Mouse (Mus musculus) liver, adult 2 months (tissue): ENCODE data around the gene Ackr3. TPM values are rescaled to one million over a fixed set of nuclear protein-coding genes. Genes with fewer than 3 reads are reported as not detected.

Experiments
- DNase-seq: peaks from one replicate; pipeline ENCODE4 v3.0.0-alpha.2; 2011; ENCODE audit warnings: low read depth, low spot score; ENCODE audit errors: extremely low read depth
- H3K27ac ChIP-seq: fragments of 200-500 bp; replicated peaks from 2 replicates; pipeline ENCODE4 v1.5.1; 2012; ENCODE audit warnings: low read depth, mild to moderate bottlenecking, control low read depth, inconsistent platforms, low read length; ENCODE audit not compliant: insufficient read depth
- H3K27me3 ChIP-seq: fragments of 200-500 bp; 2 replicates; pipeline ENCODE4 v1.6.1; 2012; ENCODE audit warnings: mild to moderate bottlenecking, moderate library complexity, low read length, inconsistent platforms; ENCODE audit not compliant: control insufficient read depth, insufficient read depth
- H3K36me3 ChIP-seq: fragments of 200-500 bp; 2 replicates; pipeline ENCODE4 v1.6.1; 2012; ENCODE audit warnings: low read length, inconsistent platforms; ENCODE audit not compliant: control insufficient read depth, insufficient read depth
- H3K4me1 ChIP-seq: fragments of 200-500 bp; 2 replicates; pipeline ENCODE4 v1.6.1; 2011; ENCODE audit warnings: low read length; ENCODE audit not compliant: control insufficient read depth, insufficient read depth
- H3K4me3 ChIP-seq: fragments of 200-500 bp; 2 replicates; pipeline ENCODE4 v1.5.1; 2011; ENCODE audit warnings: low read depth, mild to moderate bottlenecking, control low read depth, low read length, moderate library complexity; ENCODE audit not compliant: insufficient read depth
- H3K79me2 ChIP-seq: fragments of 200-500 bp; 2 replicates; pipeline ENCODE4 v1.6.1; 2012; ENCODE audit warnings: inconsistent platforms, mild to moderate bottlenecking, low read length, moderate library complexity; ENCODE audit not compliant: control insufficient read depth, insufficient read depth
- H3K9ac ChIP-seq: fragments of 200-500 bp; 2 replicates; pipeline ENCODE4 v1.6.1; 2012; ENCODE audit warnings: low read depth, mild to moderate bottlenecking, control low read depth, inconsistent platforms, low read length
- CTCF ChIP-seq: fragments of 200-500 bp; IDR thresholded peaks from 2 replicates; pipeline ENCODE4 v1.5.1; 2011; ENCODE audit warnings: low read depth, low read length, control low read depth
- POLR2A ChIP-seq: fragments of 200-500 bp; IDR thresholded peaks from 2 replicates; pipeline ENCODE4 v1.6.1; 2011; ENCODE audit warnings: low read length, control low read depth; ENCODE audit not compliant: insufficient read depth; ENCODE audit errors: extremely low read depth
- WGBS: fragments of 180-500 bp; shearing (Covaris S2); methylation state at CpG from one replicate; pipeline ENCODE4 v1.1.7; 2018; 5-methylcytosine and 5-hydroxymethylcytosine counted together
- polyA plus RNA-seq: library from polyadenylated mRNA; depleted of rRNA; stranded (reverse); fragments of >200 nt; gene quantifications from 2 replicates; pipeline ENCODE4 v1.2.3, GENCODE M21; 2012; rRNA removed
- total RNA-seq: library from RNA; depleted of rRNA; stranded (reverse); fragments of >200 nt; gene quantifications from 2 replicates; pipeline ENCODE4 v1.2.3, GENCODE M21; 2014; rRNA removed

Ackr3 gene
- total RNA-seq (0.46 and 0.74 TPM in 2 replicates), polyA plus RNA-seq (1.5 and 2.4 TPM in 2 replicates)

DNA sequence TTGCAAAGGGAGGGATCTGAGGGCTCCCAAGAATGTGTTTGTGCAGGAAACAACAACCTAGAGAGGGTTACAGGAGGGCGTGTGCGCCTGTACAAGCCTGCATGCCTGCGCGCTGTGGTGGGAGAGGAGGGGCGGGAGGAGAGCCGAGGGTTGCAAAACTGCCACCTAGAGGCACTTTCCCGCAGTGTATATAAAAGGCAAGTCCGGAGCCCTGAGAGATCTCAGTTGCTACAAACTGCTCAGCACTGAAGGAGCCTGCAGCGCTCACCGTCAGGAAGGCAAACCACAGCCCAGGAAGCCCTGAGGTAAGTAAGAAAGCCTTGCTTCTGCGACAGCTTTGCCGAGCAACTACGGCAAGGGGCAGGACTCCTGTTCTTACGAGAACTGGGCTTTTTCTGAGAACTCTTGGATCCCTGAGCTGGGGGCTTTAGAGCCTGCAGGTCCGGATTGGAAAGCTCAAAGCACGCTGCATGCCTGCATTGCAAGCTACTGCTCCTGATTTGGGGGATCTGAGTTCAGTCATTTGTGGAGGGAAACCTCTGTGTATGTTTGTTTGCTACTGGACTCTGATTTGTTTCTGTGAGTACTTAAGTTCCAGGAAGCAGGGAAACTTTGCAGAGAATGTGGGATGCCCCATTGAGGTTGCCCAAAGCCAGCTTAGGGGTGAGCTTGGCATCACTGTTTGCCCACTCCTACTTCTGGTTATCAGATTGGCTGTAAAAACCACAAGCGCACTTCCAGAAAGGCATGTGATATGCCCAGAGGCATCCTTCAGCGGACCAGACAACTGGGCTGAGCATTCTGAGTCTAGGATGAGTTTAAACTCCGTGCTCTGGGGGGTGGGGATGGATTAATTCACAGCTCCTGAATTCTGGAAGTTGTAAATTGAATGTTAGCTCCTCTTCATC, at the start of gene Ackr3:
Ackr3 (plus strand) TSS at position 198 of the 908 bp plus-strand sequence.
- Histone ChIP-seq H3K27me3 (0 out of 2 replicates have a peak, but pooled peaks cover 5% of the 10 kb centered on the region), H3K9ac (0 out of 2 replicates have a peak within 1 kb of the TSS, but pooled peaks have one; percentile 13), H3K79me2 (no peaks in the 10 kb centered on the region), H3K27ac (no peak within 1 kb of the TSS), H3K4me1 (no peaks in the 10 kb centered on the region), H3K36me3 (no peaks in the 10 kb centered on the region), H3K4me3 (peak within 1 kb of the TSS; percentile 33; the same call in 1 of the 2 replicates)
- 4% methylated on average over 19 of the region's 19 CpGs for WGBS
- TF ChIP-seq CTCF (peak; percentile 62), POLR2A (no peak)
- DNase-seq = peak; percentile 19

DNA sequence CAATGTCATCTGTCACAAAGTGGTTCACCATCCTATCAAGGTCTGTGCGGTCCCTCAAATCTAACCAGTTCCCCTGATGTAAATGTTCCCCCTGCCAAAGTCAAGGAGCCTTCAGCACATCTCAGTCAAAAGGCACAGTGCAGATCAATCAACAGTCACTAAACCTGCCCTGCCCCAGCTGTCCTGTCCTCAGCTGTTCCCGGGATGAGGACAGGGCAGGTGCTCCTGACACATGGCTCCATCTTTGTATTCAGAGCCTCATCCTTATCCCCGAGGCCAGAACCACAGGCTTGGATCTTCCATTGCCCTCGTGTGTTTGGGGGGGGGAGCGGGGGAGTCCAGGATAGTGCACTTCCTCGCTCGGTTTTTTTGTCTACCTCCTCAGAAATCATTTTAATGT, 47.2 kb upstream of the Ackr3 start:
- no peaks in the 10 kb centered on the region for H3K27me3 ChIP-seq
- no peak overlapping the region for H3K4me3 ChIP-seq
- no peak overlapping the region for H3K9ac ChIP-seq
- no peak overlapping the region for H3K27ac ChIP-seq
- H3K4me1 ChIP-seq = peaks cover 2% of the 10 kb centered on the region; the same call in 1 of the 2 replicates
- TF ChIP-seq POLR2A = no peak
- TF ChIP-seq CTCF = no peak
- DNase-seq = no peak
- no peaks in the 10 kb centered on the region for H3K36me3 ChIP-seq
- H3K79me2 ChIP-seq = no peaks in the 10 kb centered on the region
- 63% methylated on average over 7 of the region's 7 CpGs for WGBS

DNA sequence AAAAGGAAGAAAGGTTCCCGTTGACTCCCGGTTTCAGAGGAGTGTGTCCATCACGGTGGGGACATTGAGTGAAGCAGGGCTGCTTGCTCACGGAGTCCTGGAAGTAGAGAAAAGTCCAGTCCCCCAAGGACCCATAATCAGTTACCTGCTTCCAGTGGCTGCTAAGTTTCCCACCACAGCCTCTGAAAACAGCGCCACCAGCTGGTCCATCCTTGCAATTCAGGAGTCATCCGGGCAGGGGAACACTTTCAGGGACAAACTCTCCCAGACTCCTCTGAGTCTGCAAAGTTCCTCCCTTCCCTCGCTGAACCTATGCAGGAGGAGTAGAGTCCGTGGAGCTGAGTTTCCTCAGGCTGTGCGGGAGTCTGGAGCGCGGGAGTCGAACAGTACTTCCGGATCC, 43.9 kb upstream of the Ackr3 start:
- no peak overlapping the region for H3K4me3 ChIP-seq
- no peak for TF ChIP-seq POLR2A
- TF ChIP-seq CTCF = no peak
- H3K79me2 ChIP-seq = no peaks in the 10 kb centered on the region
- no peaks in the 10 kb centered on the region for H3K27me3 ChIP-seq
- H3K27ac ChIP-seq = no peak overlapping the region
- peaks cover 3% of the 10 kb centered on the region; the same call in 1 of the 2 replicates for H3K4me1 ChIP-seq
- WGBS = 48% methylated on average over 13 of the region's 13 CpGs
- DNase-seq = no peak
- H3K36me3 ChIP-seq = no peaks in the 10 kb centered on the region
- H3K9ac ChIP-seq = no peak overlapping the region

DNA sequence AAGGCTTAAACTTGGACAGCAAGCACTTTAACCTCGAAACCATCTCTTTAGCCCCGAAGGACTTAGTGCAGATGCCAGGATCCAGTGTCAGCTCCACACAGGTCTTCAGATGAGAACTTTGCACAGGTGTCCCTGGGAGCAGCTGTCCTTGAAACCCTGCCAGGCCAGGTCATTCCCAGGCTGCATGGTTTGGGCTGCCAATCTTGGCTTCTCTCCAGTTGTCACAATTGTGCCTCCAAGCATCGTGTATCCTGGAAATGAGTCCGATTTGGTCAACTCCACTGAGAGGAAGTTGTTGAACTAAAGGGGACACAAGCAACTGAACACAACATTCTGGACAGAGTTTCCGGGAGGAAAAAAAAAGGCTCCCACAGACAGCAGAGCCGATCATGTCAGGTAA, 42.2 kb upstream of the Ackr3 start:
- Histone ChIP-seq H3K4me1 (peaks cover 3% of the 10 kb centered on the region; the same call in 1 of the 2 replicates), H3K4me3 (no peak overlapping the region), H3K9ac (no peak overlapping the region), H3K79me2 (no peaks in the 10 kb centered on the region), H3K36me3 (no peaks in the 10 kb centered on the region), H3K27ac (no peak overlapping the region), H3K27me3 (no peaks in the 10 kb centered on the region)
- WGBS = 32% methylated on average over 6 of the region's 6 CpGs
- TF ChIP-seq POLR2A (no peak), CTCF (no peak)
- peak; percentile 65 for DNase-seq

DNA sequence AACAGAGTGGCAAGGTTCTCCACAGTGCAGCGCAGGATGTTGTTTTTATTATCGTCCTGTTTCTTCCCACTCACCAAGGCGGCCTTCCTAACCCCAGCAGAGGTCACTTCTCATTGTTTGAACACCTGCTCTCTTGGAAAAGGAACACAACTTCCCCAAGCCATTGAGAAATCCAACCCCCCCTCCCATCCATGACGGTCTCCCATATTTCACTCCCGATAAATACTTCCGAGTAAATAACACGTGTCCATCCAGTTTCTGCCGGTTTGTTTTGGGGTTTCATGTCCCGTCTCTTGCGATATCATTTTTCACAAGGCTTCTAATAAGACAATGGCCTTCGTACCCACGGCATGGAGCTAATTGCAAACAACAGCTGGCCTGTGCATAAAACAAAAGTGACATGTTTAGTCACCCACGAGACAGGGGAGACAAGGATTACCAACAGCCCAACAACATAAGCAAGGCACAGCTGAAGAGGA, 41.4 kb upstream of the Ackr3 start:
- TF ChIP-seq POLR2A (no peak), CTCF (no peak)
- Histone ChIP-seq H3K36me3 (no peaks in the 10 kb centered on the region), H3K27ac (no peak overlapping the region), H3K79me2 (no peaks in the 10 kb centered on the region), H3K9ac (no peak overlapping the region), H3K4me3 (no peak overlapping the region), H3K27me3 (no peaks in the 10 kb centered on the region), H3K4me1 (peaks cover 3% of the 10 kb centered on the region; the same call in 1 of the 2 replicates)
- DNase-seq = no peak
- 70% methylated on average over 13 of the region's 13 CpGs for WGBS

DNA sequence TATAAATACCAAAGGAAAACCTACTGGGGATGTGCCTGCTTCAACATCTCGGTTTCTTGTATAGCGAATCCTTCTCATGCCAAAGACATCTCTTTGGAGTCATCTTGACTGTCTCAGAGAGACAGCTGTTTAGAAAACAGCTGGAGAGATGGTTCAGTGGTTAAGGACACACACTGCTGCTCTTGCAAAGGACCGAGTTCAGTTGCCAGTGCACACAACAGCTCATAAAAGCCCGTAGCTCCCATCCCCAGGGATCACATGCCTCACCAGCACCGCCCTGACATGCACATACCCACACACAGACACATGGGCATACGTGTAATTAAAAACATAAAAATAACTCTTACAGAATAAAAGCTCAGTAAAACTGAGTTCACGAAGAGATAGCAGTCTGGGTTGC, 40.6 kb upstream of the Ackr3 start:
- Histone ChIP-seq H3K4me1 (peaks cover 3% of the 10 kb centered on the region; the same call in 1 of the 2 replicates), H3K79me2 (no peaks in the 10 kb centered on the region), H3K9ac (no peak overlapping the region), H3K36me3 (no peaks in the 10 kb centered on the region), H3K27ac (no peak overlapping the region), H3K4me3 (no peak overlapping the region), H3K27me3 (no peaks in the 10 kb centered on the region)
- 90% methylated on average over 7 of the region's 7 CpGs for WGBS
- DNase-seq = no peak
- TF ChIP-seq POLR2A (no peak), CTCF (no peak)
